Mouse (Mus musculus): Measurements from ENCODE around the gene Tmprss11d. TPM values are rescaled to one million over a fixed set of nuclear protein-coding genes. Genes with fewer than 3 reads are reported as not detected.
"Not testable (repeated sequence)": the region's sequence is repeated elsewhere in the genome, so short reads cannot be mapped to it uniquely, and the experiment has no call there.

The Tmprss11d gene
- polyA plus RNA-seq, 1 experiment from 2014 or later: not detected

DNA sequence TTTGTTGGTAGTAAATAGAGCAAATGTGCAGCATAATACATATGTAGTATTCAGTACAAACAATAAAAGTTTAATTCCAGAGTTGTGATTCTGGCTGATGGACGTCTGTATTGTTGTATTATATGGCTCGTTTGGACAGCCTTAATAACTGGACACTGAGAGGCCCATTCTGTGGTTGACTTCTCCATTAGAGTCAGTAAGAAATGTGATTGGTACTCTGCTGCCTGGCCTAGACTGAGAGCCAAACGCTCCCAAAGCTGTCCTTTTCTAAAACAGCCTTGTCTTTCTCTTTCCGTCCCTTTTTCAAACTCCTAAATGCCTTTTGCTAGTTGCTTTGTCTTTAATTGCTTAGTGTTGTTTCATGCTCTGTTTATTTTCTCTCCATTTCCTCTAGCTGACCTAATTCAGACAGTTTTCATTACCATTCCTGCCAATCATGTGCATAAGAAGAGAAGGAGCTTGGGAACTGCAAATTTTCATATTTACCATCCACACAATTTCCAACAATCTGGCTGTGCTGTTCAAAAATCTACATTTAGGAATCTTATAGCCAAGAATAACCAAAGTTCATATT, 13.7 kb downstream of the Tmprss11d start:
- Histone ChIP-seq H3K4me1 (ENCODE audit: insufficient read depth) (no peaks in the 10 kb centered on the region), H3K9me3 (ENCODE audit: low read depth, low read length) (no peaks in the 10 kb centered on the region), H3K4me3 (ENCODE audit: low read depth, low read length) (no peak overlapping the region), H3K36me3 (ENCODE audit: insufficient read depth) (no peaks in the 10 kb centered on the region), H3K4me2 (no peak overlapping the region), H3K27me3 (ENCODE audit: insufficient read depth, low read length) (no peaks in the 10 kb centered on the region), H3K9ac (no peak overlapping the region), H3K27ac (ENCODE audit: low read depth) (no peak overlapping the region)
- no peak for TF ChIP-seq CTCF (IDR thresholded peaks at IDR 0.05; ENCODE audit: low read depth)
- ATAC-seq (ENCODE audit: insufficient read depth) (no peak), DNase-seq (no peak)
- 67% methylated on average over 4 of the region's 4 CpGs for WGBS

GRCm38 (mm10) chr5:86352966-86353365, 20.3 kb downstream of the Tmprss11d start:
- ATAC-seq (ENCODE audit: insufficient read depth): no peak
- H3K4me1 ChIP-seq (ENCODE audit: insufficient read depth): no peaks in the 10 kb centered on the region
- H3K27ac ChIP-seq (ENCODE audit: low read depth): no peak overlapping the region
- no peaks in the 10 kb centered on the region for H3K9me3 ChIP-seq (ENCODE audit: low read depth, low read length)
- H3K9ac ChIP-seq: no peak overlapping the region
- no peak overlapping the region for H3K4me3 ChIP-seq (ENCODE audit: low read depth, low read length)
- WGBS: 18% methylated on average over 7 of the region's 7 CpGs
- H3K4me2 ChIP-seq: no peak overlapping the region
- TF ChIP-seq CTCF (IDR thresholded peaks at IDR 0.05; ENCODE audit: low read depth): peak; percentile 39
- H3K36me3 ChIP-seq (ENCODE audit: insufficient read depth): no peaks in the 10 kb centered on the region
- DNase-seq: peak; percentile 80
- H3K27me3 ChIP-seq (ENCODE audit: insufficient read depth, low read length): no peaks in the 10 kb centered on the region

GRCm38 (mm10) chr5:86318018-86318956, 54.9 kb downstream of the Tmprss11d start:
- peak; percentile 31; the same call in 1 of the 2 replicates for ATAC-seq (ENCODE audit: insufficient read depth)

GRCm38 (mm10) chr5:86306116-86306515, 67.1 kb downstream of the Tmprss11d start:
- H3K27ac ChIP-seq (ENCODE audit: low read depth): no peak overlapping the region
- ATAC-seq (ENCODE audit: insufficient read depth) (no peak), DNase-seq (peak; percentile 57)
- H3K4me3 ChIP-seq (ENCODE audit: low read depth, low read length): no peak overlapping the region
- no peaks in the 10 kb centered on the region for H3K27me3 ChIP-seq (ENCODE audit: insufficient read depth, low read length)
- no peak overlapping the region for H3K4me2 ChIP-seq
- H3K4me1 ChIP-seq (ENCODE audit: insufficient read depth): no peaks in the 10 kb centered on the region
- no peaks in the 10 kb centered on the region for H3K9me3 ChIP-seq (ENCODE audit: low read depth, low read length)
- no peaks in the 10 kb centered on the region for H3K36me3 ChIP-seq (ENCODE audit: insufficient read depth)
- H3K9ac ChIP-seq: no peak overlapping the region
- TF ChIP-seq CTCF (IDR thresholded peaks at IDR 0.05; ENCODE audit: low read depth): no peak
- 48% methylated on average over 5 of the region's 5 CpGs for WGBS

More at GRCm38 (mm10) chr5:86318018-86318956, 54.9 kb downstream of the Tmprss11d start:
- H3K27ac ChIP-seq (ENCODE audit: low read depth); H3K4me1 ChIP-seq (ENCODE audit: insufficient read depth); H3K27me3 ChIP-seq (ENCODE audit: insufficient read depth, low read length); H3K36me3 ChIP-seq (ENCODE audit: insufficient read depth); H3K9ac ChIP-seq; H3K9me3 ChIP-seq (ENCODE audit: low read depth, low read length); DNase-seq: not testable (repeated sequence)
- WGBS: 48% methylated on average over 26 of the region's 30 CpGs
- H3K4me2 ChIP-seq: peak overlapping the region; percentile 41
- H3K4me3 ChIP-seq (ENCODE audit: low read depth, low read length): peak overlapping the region; percentile 21; the same call in 1 of the 2 replicates

DNA sequence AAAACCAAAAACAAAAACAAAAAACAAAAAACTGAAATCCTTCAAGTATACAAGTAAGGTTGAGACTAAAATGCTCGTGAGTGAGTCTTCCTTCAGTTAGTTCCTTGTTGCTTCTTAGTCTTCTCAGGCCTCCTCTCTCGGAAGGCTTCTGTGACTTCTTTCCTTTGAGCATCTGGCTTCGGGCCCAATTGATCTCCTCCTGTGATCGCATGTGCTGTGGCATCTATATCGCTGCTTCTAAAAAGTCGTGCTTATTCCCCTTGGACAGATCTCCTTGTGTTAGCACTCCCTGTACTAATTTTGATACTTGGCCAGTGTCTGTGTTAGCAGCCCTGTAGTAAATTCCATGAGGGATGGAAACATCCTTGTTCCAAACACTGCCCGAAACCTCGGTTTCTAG, 69.3 kb downstream of the Tmprss11d start:
- Histone ChIP-seq H3K36me3 (ENCODE audit: insufficient read depth) (no peaks in the 10 kb centered on the region), H3K4me1 (ENCODE audit: insufficient read depth) (no peaks in the 10 kb centered on the region), H3K9ac (no peak overlapping the region), H3K4me2 (no peak overlapping the region), H3K9me3 (ENCODE audit: low read depth, low read length) (no peaks in the 10 kb centered on the region), H3K27ac (ENCODE audit: low read depth) (no peak overlapping the region), H3K27me3 (ENCODE audit: insufficient read depth, low read length) (no peaks in the 10 kb centered on the region), H3K4me3 (ENCODE audit: low read depth, low read length) (no peak overlapping the region)
- no peak for TF ChIP-seq CTCF (IDR thresholded peaks at IDR 0.05; ENCODE audit: low read depth)
- DNase-seq (no peak), ATAC-seq (ENCODE audit: insufficient read depth) (no peak)
- WGBS: 80% methylated on average over 8 of the region's 8 CpGs

GRCm38 (mm10) chr5:86289208-86289607, 84.0 kb downstream of the Tmprss11d start, which contains the start of gene Tmprss11c:
TSS of gene Tmprss11c (minus strand) at chr5:86289308.
- no peak within 1 kb of the TSS for H3K27ac ChIP-seq (ENCODE audit: low read depth)
- no peaks in the 10 kb centered on the region for H3K27me3 ChIP-seq (ENCODE audit: insufficient read depth, low read length)
- H3K4me2 ChIP-seq: no peak within 1 kb of the TSS
- WGBS: 72% methylated on average over 4 of the region's 4 CpGs
- DNase-seq (no peak), ATAC-seq (ENCODE audit: insufficient read depth) (no peak)
- H3K9ac ChIP-seq: no peak within 1 kb of the TSS
- no peak for TF ChIP-seq CTCF (IDR thresholded peaks at IDR 0.05; ENCODE audit: low read depth)
- H3K9me3 ChIP-seq (ENCODE audit: low read depth, low read length): no peaks in the 10 kb centered on the region
- H3K4me3 ChIP-seq (ENCODE audit: low read depth, low read length): no peak within 1 kb of the TSS
- H3K36me3 ChIP-seq (ENCODE audit: insufficient read depth): no peaks in the 10 kb centered on the region
- no peaks in the 10 kb centered on the region for H3K4me1 ChIP-seq (ENCODE audit: insufficient read depth)

Other genes with a start within 250 kb of the Tmprss11d start
- gene Uba6, start 200.6 kb downstream of the Tmprss11d start, polyA plus RNA-seq (2014; fragmentation: Nextera tagmentation; extraction: Ambion mirVana): 18.3 and 19.1 TPM in 2 replicates
- gene Gnrhr, start 175.5 kb downstream of the Tmprss11d start, polyA plus RNA-seq (2014; fragmentation: Nextera tagmentation; extraction: Ambion mirVana): not detected in 2 replicates
- not detected in 2 replicates for gene Tmprss11c, start 84.1 kb downstream of the Tmprss11d start, polyA plus RNA-seq (2014; fragmentation: Nextera tagmentation; extraction: Ambion mirVana)
- 0.07 and 0.11 TPM in 2 replicates for gene Tmprss11a, start 95.6 kb upstream of the Tmprss11d start, polyA plus RNA-seq (2014; fragmentation: Nextera tagmentation; extraction: Ambion mirVana)
- gene Tmprss11g, start 145.2 kb upstream of the Tmprss11d start, polyA plus RNA-seq (2014; fragmentation: Nextera tagmentation; extraction: Ambion mirVana): not detected in 2 replicates